Mouse (Mus musculus) inflammation-experienced regulatory T-cells (primary cell): ENCODE results near the gene Tipin. TPM values are rescaled to one million over a fixed set of nuclear protein-coding genes. Genes with fewer than 3 reads are reported as not detected.

ENCODE experiments used
- polyA plus RNA-seq, 2 experiments: library from polyadenylated mRNA; unstranded; fragments of 100-300 nt; shearing (Covaris generic); gene quantifications; one replicate each; pipeline ENCODE4 v1.2.1; 2017

Gene Tipin
- 10 to 100 TPM; 34.6 to 55.8 TPM for polyA plus RNA-seq

DNA sequence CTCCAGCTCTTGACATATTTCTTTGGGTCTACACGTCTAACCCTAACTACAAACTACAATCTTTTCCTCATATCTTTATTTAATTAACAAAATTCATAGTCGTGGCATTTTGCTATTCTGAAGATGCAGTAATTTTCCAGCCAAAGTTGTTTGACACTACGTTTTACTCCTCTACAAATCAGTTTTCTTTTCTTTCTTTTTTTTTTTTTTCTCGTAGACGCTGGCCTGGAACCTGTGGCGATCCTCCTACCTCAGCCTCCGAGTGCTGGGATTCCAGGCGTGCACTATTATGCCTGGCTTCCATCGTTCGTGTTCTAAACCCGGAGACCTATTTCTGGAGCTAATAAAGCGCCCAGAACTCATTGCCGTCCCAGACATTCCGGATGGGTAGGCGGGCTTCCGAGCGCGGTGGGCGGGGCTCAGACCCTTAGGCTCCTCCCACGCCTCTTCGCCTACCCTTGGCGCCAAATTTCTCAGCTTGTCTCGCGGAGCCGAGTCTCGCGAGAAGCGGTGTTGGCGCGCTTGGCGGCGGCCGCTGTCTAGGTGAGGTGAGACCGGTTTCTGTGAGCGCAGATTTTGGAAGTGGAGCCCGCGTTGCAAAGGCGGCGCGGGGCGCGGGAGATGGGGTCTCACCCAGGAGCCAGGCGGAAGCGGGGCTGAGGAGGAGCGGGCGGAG is at the start of gene Tipin:
Gene Tipin, plus strand, starts transcription at position 477 of the 676 bp plus-strand sequence.

DNA sequence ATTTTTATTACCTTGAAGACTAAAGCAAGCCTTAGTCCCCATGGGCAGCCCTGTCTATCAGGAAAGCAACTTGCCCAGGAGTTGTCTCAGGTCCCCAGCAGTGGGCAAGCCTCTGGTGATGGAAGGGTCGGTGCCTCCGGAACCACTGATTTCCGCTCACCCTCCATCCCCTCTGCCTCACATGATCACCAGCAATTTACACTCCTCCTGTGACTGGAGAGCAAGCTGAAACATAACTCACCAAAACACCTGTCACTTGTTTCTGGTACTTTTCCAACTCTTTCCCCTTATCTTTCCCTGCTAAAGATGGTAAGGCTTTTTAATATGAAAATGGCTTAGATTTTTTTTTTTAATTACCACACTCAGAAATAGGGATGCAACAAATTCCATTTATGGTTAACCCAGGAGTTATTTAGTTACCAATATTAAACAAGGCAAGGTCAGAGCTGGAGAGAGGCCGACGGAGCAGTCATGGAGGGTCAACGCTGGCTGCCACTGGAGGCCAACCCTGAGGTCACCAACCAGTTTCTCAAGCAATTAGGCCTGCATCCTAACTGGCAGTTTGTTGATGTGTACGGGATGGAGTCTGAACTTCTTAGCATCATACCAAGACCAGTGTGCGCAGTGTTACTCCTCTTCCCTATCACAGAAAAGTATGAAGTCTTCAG is 46.5 kb upstream of the Tipin start, which contains the start of gene Uchl4:
Gene Uchl4, plus strand, starts transcription at position 434 of the 668 bp plus-strand sequence.

DNA sequence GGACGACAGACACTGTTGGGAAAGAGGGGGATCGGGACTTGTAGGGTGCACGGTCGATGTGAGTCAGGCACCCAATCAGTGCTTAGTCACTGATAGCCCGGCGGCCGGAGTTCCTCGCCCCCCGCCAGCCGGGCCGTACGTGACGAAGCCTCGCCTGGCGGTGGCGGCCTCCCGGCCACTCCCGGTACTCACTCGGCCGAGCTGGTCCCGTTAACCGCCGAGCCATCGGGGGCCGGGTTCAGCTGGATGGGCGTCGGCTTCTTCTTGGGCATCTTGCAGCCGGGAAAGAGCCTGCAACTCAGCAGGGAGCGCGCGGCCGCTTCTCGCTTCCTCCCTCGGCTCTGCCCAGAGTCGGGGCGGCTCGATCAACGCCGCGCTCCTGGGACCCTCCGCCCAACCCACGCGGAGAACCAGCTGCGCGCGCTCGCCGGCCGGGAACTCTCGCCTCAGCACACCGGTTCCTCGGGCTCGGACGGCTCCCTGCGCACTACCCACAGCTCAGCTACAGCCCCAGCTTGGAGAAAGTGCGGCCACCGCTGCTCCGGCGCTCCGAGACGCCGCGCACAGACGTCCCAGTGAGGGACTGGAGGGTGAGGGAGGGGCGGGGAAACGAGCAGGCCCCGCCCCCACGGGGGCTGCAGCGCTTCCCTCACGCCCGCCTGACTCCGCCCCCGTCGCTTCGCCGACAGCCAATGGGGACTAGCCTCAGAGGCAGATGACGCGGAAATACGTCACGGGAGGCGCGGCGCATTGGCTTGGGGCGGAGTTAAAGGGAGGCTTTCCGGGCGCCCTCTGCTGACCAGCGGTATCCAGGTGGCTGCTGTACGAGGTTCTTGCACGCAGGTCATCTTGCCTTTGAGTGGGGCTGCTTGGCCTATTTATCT is 28.1 kb upstream of the Tipin start, which contains the start of gene Map2k1:
Gene Map2k1, minus strand, starts transcription at position 611 of the 884 bp plus-strand sequence.

DNA sequence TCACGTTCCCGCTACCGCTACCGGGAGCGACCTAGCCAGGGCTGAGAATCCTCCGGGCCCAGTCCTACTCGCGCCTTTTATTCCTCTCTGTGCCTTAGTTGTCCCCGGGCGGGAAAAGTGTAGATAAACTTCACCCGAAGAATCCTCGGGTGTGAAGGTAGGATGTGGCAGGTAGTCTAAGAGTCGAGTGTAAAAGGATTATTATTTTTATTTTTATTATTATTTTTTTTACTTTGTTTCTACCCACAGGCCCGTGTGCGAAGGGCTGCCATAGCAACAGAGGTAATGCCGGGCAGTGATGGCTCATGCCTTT is 59.8 kb downstream of the Tipin start, which contains the start of gene Dis3l:
Gene Dis3l, minus strand, starts transcription at position 35 of the 313 bp plus-strand sequence.

Other genes starting within 250 kb of the Tipin start
- gene Lctl, start 164.4 kb upstream of the Tipin start, polyA plus RNA-seq: 1 to 10 TPM in 1 of 2 experiments, under 1 TPM in 1; 0.64 to 2.6 TPM
- gene Zwilch, start 108.5 kb upstream of the Tipin start, polyA plus RNA-seq: 1 to 10 TPM; 1.5 to 2.1 TPM
- gene Rpl4, start 108.2 kb upstream of the Tipin start, polyA plus RNA-seq: 1,000 to 10,000 TPM; 1,282 to 1,679 TPM
- gene Snapc5, start 102.3 kb upstream of the Tipin start, polyA plus RNA-seq: 10 to 100 TPM; 52.9 to 61.3 TPM
- 10 to 100 TPM in 1 of 2 experiments, 1 to 10 TPM in 1; 8.3 to 16.7 TPM for gene Uchl4, start 46.4 kb upstream of the Tipin start, polyA plus RNA-seq
- 100 to 1,000 TPM in 1 of 2 experiments, 10 to 100 TPM in 1; 93.5 to 103 TPM for gene Map2k1, start 27.9 kb upstream of the Tipin start, polyA plus RNA-seq
- 10 to 100 TPM; 21.2 to 26.5 TPM for gene Dis3l, start 59.7 kb downstream of the Tipin start, polyA plus RNA-seq
- 1 to 10 TPM in 1 of 2 experiments, under 1 TPM in 1; 0.57 to 1.7 TPM for gene Megf11, start 104.0 kb downstream of the Tipin start, polyA plus RNA-seq